Mouse (Mus musculus): Measurements from ENCODE around the gene Trp53bp2. TPM values are rescaled to one million over a fixed set of nuclear protein-coding genes. Genes with fewer than 3 reads are reported as not detected.

Gene Trp53bp2
- polyA plus RNA-seq, 1 experiment from 2014 or later: 16.9 TPM

- no peaks in the 10 kb centered on the region for H3K36me3 ChIP-seq (ENCODE audit: control insufficient read depth, insufficient read depth, low read length)
- ATAC-seq (ENCODE audit: low read depth): no peak
- 0 out of 2 replicates have a peak, but pooled peaks cover 6% of the 10 kb centered on the region for H3K4me1 ChIP-seq (ENCODE audit: control insufficient read depth, insufficient read depth, low read length)
- no peaks in the 10 kb centered on the region for H3K9me3 ChIP-seq (ENCODE audit: control insufficient read depth, low read length)
- H3K4me2 ChIP-seq (ENCODE audit: low read depth, low read length): no peak overlapping the region
- 80% methylated on average over 2 of the region's 2 CpGs for WGBS
- no peaks in the 10 kb centered on the region for H3K27me3 ChIP-seq (ENCODE audit: control insufficient read depth, insufficient read depth, low read length)
- H3K9ac ChIP-seq (replicated peaks; ENCODE audit: low read depth, low read length): no peak overlapping the region
- no peak overlapping the region for H3K4me3 ChIP-seq (ENCODE audit: low read depth, low read length)
- H3K27ac ChIP-seq (ENCODE audit: low read depth, low read length): no peak overlapping the region
These were observed 15.3 kb downstream of the Trp53bp2 start for GRCm38 (mm10) chr1:182424274-182424673.

- Histone ChIP-seq H3K4me3 (ENCODE audit: low read depth, low read length) (no peak overlapping the region), H3K36me3 (ENCODE audit: control insufficient read depth, insufficient read depth, low read length) (no peaks in the 10 kb centered on the region), H3K27ac (ENCODE audit: low read depth, low read length) (no peak overlapping the region), H3K27me3 (ENCODE audit: control insufficient read depth, insufficient read depth, low read length) (no peaks in the 10 kb centered on the region), H3K9me3 (ENCODE audit: control insufficient read depth, low read length) (no peaks in the 10 kb centered on the region), H3K4me2 (ENCODE audit: low read depth, low read length) (no peak overlapping the region), H3K9ac (replicated peaks; ENCODE audit: low read depth, low read length) (no peak overlapping the region), H3K4me1 (ENCODE audit: control insufficient read depth, insufficient read depth, low read length) (0 out of 2 replicates have a peak, but pooled peaks cover 6% of the 10 kb centered on the region)
- ATAC-seq (ENCODE audit: low read depth): no peak
- WGBS: 66% methylated on average over 3 of the region's 3 CpGs
These were observed 16.2 kb downstream of the Trp53bp2 start for GRCm38 (mm10) chr1:182425176-182425575.

- no peaks in the 10 kb centered on the region for H3K9me3 ChIP-seq (ENCODE audit: control insufficient read depth, low read length)
- 0 out of 2 replicates have a peak, but pooled peaks cover 6% of the 10 kb centered on the region for H3K4me1 ChIP-seq (ENCODE audit: control insufficient read depth, insufficient read depth, low read length)
- peaks cover 1% of the 10 kb centered on the region; the same call in 1 of the 2 replicates for H3K36me3 ChIP-seq (ENCODE audit: control insufficient read depth, insufficient read depth, low read length)
- H3K4me3 ChIP-seq (ENCODE audit: low read depth, low read length): no peak overlapping the region
- no peak overlapping the region for H3K4me2 ChIP-seq (ENCODE audit: low read depth, low read length)
- H3K27ac ChIP-seq (ENCODE audit: low read depth, low read length): no peak overlapping the region
- no peak overlapping the region for H3K9ac ChIP-seq (replicated peaks; ENCODE audit: low read depth, low read length)
- no peak for ATAC-seq (ENCODE audit: low read depth)
- no peaks in the 10 kb centered on the region for H3K27me3 ChIP-seq (ENCODE audit: control insufficient read depth, insufficient read depth, low read length)
- 41% methylated on average over 2 of the region's 2 CpGs for WGBS
These were observed 17.5 kb downstream of the Trp53bp2 start for GRCm38 (mm10) chr1:182426444-182426843.

- 0 out of 2 replicates have a peak, but pooled peaks cover 6% of the 10 kb centered on the region for H3K4me1 ChIP-seq (ENCODE audit: control insufficient read depth, insufficient read depth, low read length)
- no peak overlapping the region for H3K9ac ChIP-seq (replicated peaks; ENCODE audit: low read depth, low read length)
- no peaks in the 10 kb centered on the region for H3K27me3 ChIP-seq (ENCODE audit: control insufficient read depth, insufficient read depth, low read length)
- H3K36me3 ChIP-seq (ENCODE audit: control insufficient read depth, insufficient read depth, low read length): peaks cover 8% of the 10 kb centered on the region; the same call in 1 of the 2 replicates
- ATAC-seq (ENCODE audit: low read depth): no peak
- H3K9me3 ChIP-seq (ENCODE audit: control insufficient read depth, low read length): no peaks in the 10 kb centered on the region
- WGBS: 81% methylated on average over 1 of the region's 1 CpGs
- H3K4me2 ChIP-seq (ENCODE audit: low read depth, low read length): no peak overlapping the region
- H3K4me3 ChIP-seq (ENCODE audit: low read depth, low read length): no peak overlapping the region
- no peak overlapping the region for H3K27ac ChIP-seq (ENCODE audit: low read depth, low read length)
These were observed 18.5 kb downstream of the Trp53bp2 start for GRCm38 (mm10) chr1:182427426-182427825.

GRCm38 (mm10) chr1:182429826-182430225, 20.9 kb downstream of the Trp53bp2 start:
- Histone ChIP-seq H3K4me2 (ENCODE audit: low read depth, low read length) (no peak overlapping the region), H3K27ac (ENCODE audit: low read depth, low read length) (no peak overlapping the region), H3K4me3 (ENCODE audit: low read depth, low read length) (no peak overlapping the region), H3K27me3 (ENCODE audit: control insufficient read depth, insufficient read depth, low read length) (no peaks in the 10 kb centered on the region), H3K4me1 (ENCODE audit: control insufficient read depth, insufficient read depth, low read length) (0 out of 2 replicates have a peak, but pooled peaks cover 6% of the 10 kb centered on the region), H3K9ac (replicated peaks; ENCODE audit: low read depth, low read length) (no peak overlapping the region), H3K36me3 (ENCODE audit: control insufficient read depth, insufficient read depth, low read length) (peaks cover 16% of the 10 kb centered on the region; the same call in 1 of the 2 replicates), H3K9me3 (ENCODE audit: control insufficient read depth, low read length) (no peaks in the 10 kb centered on the region)
- 80% methylated on average over 3 of the region's 3 CpGs for WGBS
- no peak for ATAC-seq (ENCODE audit: low read depth)

- H3K27ac ChIP-seq (ENCODE audit: low read depth, low read length): no peak overlapping the region
- no peak overlapping the region for H3K4me3 ChIP-seq (ENCODE audit: low read depth, low read length)
- H3K9me3 ChIP-seq (ENCODE audit: control insufficient read depth, low read length): no peaks in the 10 kb centered on the region
- no peak for ATAC-seq (ENCODE audit: low read depth)
- H3K27me3 ChIP-seq (ENCODE audit: control insufficient read depth, insufficient read depth, low read length): no peaks in the 10 kb centered on the region
- no peak overlapping the region for H3K9ac ChIP-seq (replicated peaks; ENCODE audit: low read depth, low read length)
- WGBS: 97% methylated on average over 2 of the region's 2 CpGs
- no peak overlapping the region for H3K4me2 ChIP-seq (ENCODE audit: low read depth, low read length)
- 0 out of 2 replicates have a peak, but pooled peaks cover 3% of the 10 kb centered on the region for H3K4me1 ChIP-seq (ENCODE audit: control insufficient read depth, insufficient read depth, low read length)
- H3K36me3 ChIP-seq (ENCODE audit: control insufficient read depth, insufficient read depth, low read length): peaks cover 20% of the 10 kb centered on the region; the same call in 1 of the 2 replicates
These were observed 21.7 kb downstream of the Trp53bp2 start for GRCm38 (mm10) chr1:182430676-182431075.

GRCm38 (mm10) chr1:182432059-182432458, 23.1 kb downstream of the Trp53bp2 start:
- no peak overlapping the region for H3K4me2 ChIP-seq (ENCODE audit: low read depth, low read length)
- WGBS: 98% methylated on average over 3 of the region's 3 CpGs
- H3K27me3 ChIP-seq (ENCODE audit: control insufficient read depth, insufficient read depth, low read length): no peaks in the 10 kb centered on the region
- peaks cover 24% of the 10 kb centered on the region for H3K36me3 ChIP-seq (ENCODE audit: control insufficient read depth, insufficient read depth, low read length)
- no peak overlapping the region for H3K9ac ChIP-seq (replicated peaks; ENCODE audit: low read depth, low read length)
- no peaks in the 10 kb centered on the region for H3K9me3 ChIP-seq (ENCODE audit: control insufficient read depth, low read length)
- H3K27ac ChIP-seq (ENCODE audit: low read depth, low read length): no peak overlapping the region
- no peak overlapping the region for H3K4me3 ChIP-seq (ENCODE audit: low read depth, low read length)
- ATAC-seq (ENCODE audit: low read depth): no peak
- no peaks in the 10 kb centered on the region for H3K4me1 ChIP-seq (ENCODE audit: control insufficient read depth, insufficient read depth, low read length)

- peaks cover 36% of the 10 kb centered on the region for H3K36me3 ChIP-seq (ENCODE audit: control insufficient read depth, insufficient read depth, low read length)
- no peak overlapping the region for H3K9ac ChIP-seq (replicated peaks; ENCODE audit: low read depth, low read length)
- 80% methylated on average over 5 of the region's 5 CpGs for WGBS
- H3K4me3 ChIP-seq (ENCODE audit: low read depth, low read length): no peak overlapping the region
- no peak for ATAC-seq (ENCODE audit: low read depth)
- no peaks in the 10 kb centered on the region for H3K4me1 ChIP-seq (ENCODE audit: control insufficient read depth, insufficient read depth, low read length)
- H3K27ac ChIP-seq (ENCODE audit: low read depth, low read length): no peak overlapping the region
- no peak overlapping the region for H3K4me2 ChIP-seq (ENCODE audit: low read depth, low read length)
- H3K9me3 ChIP-seq (ENCODE audit: control insufficient read depth, low read length): no peaks in the 10 kb centered on the region
- no peaks in the 10 kb centered on the region for H3K27me3 ChIP-seq (ENCODE audit: control insufficient read depth, insufficient read depth, low read length)
These were observed 27.8 kb downstream of the Trp53bp2 start for GRCm38 (mm10) chr1:182436746-182437145.

GRCm38 (mm10) chr1:182439546-182440222, 30.7 kb downstream of the Trp53bp2 start:
- Histone ChIP-seq H3K4me1 (ENCODE audit: control insufficient read depth, insufficient read depth, low read length) (no peaks in the 10 kb centered on the region), H3K4me3 (ENCODE audit: low read depth, low read length) (no peak overlapping the region), H3K4me2 (ENCODE audit: low read depth, low read length) (no peak overlapping the region), H3K27ac (ENCODE audit: low read depth, low read length) (no peak overlapping the region), H3K9me3 (ENCODE audit: control insufficient read depth, low read length) (no peaks in the 10 kb centered on the region), H3K36me3 (ENCODE audit: control insufficient read depth, insufficient read depth, low read length) (peaks cover 38% of the 10 kb centered on the region), H3K27me3 (ENCODE audit: control insufficient read depth, insufficient read depth, low read length) (no peaks in the 10 kb centered on the region), H3K9ac (replicated peaks; ENCODE audit: low read depth, low read length) (no peak overlapping the region)
- no peak for ATAC-seq (ENCODE audit: low read depth)
- WGBS: 76% methylated on average over 5 of the region's 5 CpGs
